Mouse (Mus musculus): ENCODE measurements at regions not wholly inside any gene's neighbourhood (a gene's known extent, or its start where the extent isn't known, plus 50 kb on each side); places are given as distances from the start of the nearest gene placed in this dataset.

GRCm38 (mm10) chr6:37713411-37713810 is 157.2 kb upstream of the Trim24 start:
- no peak for TF ChIP-seq CTCF (IDR thresholded peaks at IDR 0.05; ENCODE audit: low read depth, low read length)
- no peak for TF ChIP-seq POLR2A (IDR thresholded peaks at IDR 0.05; ENCODE audit: extremely low read depth, insufficient read depth, low read length)

Measured in liver, adult 2 months (tissue).